Mouse (Mus musculus): ENCODE data around the gene Gm20721.
"Not testable (repeated sequence)": the region's sequence is repeated elsewhere in the genome, so short reads cannot be mapped to it uniquely, and the experiment has no call there.

Gene Gm20721

GRCm38 (mm10) chr2:174329663-174330615 is 16.6 kb downstream of the Gm20721 start:
- DNase-seq: peak; percentile 80

DNA sequence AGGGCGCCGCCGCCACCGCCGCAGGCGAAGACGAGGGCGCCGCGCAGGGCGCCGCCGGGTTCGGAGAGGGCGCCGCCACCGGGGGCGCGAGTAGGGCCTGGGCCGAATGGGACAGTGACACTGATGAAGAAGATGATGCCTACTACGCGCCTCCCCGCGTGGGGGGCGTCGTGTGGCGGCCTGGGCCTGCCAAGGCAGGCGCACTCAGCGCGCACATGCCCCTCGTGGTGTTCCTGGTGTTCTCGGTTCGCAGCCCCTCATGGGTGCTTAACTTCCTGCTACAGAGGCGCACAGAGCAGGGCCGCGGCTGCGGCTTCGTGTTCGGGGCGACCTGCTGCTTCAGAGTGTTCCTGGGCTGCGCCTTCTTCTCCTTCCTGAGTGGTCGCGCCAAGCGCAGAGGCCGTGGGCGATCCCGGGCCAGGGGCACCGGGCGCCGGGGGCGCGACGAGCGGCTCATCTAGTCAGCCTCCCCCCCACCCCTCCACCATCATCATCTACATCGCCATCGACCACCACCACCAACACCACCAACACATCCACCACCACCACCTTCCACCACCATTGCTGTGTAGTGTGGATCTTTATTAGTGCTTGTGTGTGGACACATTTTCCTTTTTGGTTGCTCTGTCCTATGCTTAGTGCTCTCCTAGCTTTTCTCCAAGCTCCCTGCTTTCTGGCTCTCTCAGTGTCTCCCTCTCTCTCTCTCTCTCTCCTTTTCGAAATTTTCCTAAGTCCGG is 17.4 kb downstream of the Gm20721 start:
- peak; percentile 67 for DNase-seq

DNA sequence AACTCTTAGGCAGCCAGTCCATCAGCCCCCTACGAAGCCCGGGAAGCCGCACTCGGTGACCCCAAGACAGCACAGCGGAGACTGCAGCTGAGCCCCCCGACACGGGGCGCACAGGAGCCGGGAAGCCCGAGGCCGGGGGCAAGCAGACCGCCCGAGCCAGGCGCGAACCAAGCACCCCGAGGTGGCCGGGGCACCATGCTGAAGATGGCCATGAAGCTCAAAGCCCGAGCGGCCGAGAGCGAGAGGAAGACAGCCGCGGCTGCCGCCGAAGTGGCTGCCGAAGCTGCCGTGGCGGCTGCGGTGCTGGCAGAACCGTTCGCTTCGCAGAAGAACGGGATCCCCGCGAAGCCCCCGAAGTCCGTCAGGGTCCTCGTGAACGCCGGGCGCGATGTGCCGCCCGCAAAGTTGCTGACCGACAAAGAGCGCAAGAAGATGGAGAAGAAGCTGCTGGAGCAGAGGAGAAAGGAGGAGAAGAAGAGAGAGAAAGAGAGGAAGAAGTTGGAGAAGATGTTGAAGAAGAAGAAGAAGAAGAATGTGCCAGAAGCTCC is 18.1 kb downstream of the Gm20721 start:
- peak; percentile 45 for DNase-seq

- DNase-seq: peak; percentile 83
Measured at GRCm38 (mm10) chr2:174327295-174327981, 19.1 kb downstream of the Gm20721 start.

GRCm38 (mm10) chr2:174326481-174326880 is 20.0 kb downstream of the Gm20721 start:
- no peak for DNase-seq

- no peak for DNase-seq
Measured at GRCm38 (mm10) chr2:174325989-174326388, 20.5 kb downstream of the Gm20721 start.

- DNase-seq: no peak
Measured at GRCm38 (mm10) chr2:174316661-174317060, 29.9 kb downstream of the Gm20721 start.

- not testable (repeated sequence) for DNase-seq
Measured at GRCm38 (mm10) chr2:174315445-174315844, 31.1 kb downstream of the Gm20721 start.

- DNase-seq: no peak
Measured at GRCm38 (mm10) chr2:174312661-174313060, 33.9 kb downstream of the Gm20721 start.

DNA sequence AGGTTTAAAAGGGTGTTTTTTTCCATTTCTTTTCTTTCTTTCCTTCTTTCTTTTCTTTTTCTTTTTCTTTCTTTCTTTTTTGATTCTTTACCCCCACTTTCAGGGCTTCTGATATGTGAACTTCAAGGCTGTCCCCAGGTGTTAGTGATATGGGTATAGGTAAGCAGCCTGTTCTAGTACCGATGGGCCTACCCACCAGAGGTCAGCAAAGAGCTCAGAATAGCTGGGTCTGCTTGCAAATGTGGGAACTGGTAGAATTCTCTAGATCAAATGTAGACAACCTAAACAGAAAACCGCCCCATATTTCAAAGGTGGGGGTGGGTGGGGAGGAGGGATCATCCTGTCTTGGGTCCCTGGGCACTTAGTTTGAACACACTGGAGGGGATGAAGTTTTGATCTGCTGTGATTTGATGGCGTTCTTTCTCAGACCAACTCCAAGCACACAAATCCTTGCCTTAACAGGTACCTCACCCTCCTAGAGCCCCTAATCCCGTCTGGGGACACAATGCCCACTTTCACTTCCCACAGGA is 34.3 kb downstream of the Gm20721 start:
- peak; percentile 61 for DNase-seq

DNA sequence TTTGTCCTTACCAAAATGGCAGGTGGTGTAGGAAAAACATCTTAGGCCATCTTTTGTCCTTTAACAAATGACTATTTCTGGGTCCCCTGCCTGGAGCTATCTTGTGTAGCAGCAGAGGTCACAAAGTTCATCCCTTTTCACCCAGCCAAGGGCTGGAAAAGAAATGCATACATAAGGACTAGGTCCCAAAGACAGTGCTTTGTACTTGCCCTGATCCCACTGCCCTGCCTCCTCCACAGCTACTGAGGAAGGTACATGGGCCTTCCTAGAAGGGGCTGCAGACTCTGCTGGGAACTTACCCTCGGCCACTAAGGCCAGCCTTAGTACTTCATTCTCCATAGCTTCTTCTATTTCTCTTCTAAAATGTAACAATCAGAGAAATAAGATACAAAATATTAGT is 34.9 kb downstream of the Gm20721 start:
- DNase-seq: no peak

DNA sequence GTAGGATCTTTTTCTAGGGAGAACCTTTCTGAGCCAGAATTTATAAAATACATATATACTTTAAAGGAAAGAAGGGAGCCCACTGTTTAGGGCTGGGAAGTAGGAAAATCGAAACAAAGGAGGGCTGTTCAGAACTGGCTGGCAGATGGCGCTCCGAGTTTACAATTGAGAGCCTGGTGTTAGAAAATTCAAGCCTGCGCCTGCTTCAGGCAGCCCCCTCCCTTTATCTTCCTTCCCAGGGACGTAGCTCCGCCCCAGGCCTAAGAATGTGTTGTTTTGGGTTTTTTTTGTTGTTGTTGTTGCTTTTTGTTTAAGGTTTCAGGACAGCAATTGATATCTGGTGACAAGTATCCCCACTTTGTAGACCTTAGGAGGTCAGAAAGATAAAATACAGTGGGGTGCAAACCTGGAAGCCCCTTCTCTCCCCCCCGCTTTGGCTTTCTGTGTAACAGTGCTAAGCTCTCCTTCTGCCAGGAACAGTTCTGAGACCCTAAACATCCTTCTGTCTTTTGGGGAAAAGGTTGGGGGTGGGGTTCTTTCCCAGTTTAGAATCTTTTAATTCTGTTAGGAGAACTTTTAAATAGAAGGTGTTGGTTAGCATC is 35.5 kb downstream of the Gm20721 start:
- no peak for DNase-seq

GRCm38 (mm10) chr2:174307903-174308302 is 38.6 kb downstream of the Gm20721 start:
- no peak for DNase-seq

- no peak for DNase-seq
Measured at GRCm38 (mm10) chr2:174305646-174306045, 40.9 kb downstream of the Gm20721 start.

DNA sequence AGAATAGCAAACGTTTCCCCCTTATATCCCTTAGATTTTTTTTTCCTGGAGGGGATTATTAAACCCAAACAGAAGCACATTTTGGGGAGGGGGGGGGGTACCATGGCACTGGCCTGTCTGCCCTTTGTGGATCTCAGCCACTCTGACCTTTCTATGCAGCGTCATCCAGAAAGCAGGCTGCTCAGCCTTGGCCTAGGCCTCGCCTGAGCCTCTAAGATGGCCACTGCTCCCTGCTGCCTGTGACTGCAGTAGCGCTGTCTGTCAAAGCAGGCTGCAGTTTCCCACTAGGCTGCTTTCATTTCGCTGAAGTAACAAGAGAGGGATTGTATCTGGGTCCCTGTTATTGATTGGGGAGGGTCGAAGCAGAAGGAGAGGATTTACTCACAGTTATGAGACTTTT is 44.0 kb downstream of the Gm20721 start:
- DNase-seq: no peak

DNA sequence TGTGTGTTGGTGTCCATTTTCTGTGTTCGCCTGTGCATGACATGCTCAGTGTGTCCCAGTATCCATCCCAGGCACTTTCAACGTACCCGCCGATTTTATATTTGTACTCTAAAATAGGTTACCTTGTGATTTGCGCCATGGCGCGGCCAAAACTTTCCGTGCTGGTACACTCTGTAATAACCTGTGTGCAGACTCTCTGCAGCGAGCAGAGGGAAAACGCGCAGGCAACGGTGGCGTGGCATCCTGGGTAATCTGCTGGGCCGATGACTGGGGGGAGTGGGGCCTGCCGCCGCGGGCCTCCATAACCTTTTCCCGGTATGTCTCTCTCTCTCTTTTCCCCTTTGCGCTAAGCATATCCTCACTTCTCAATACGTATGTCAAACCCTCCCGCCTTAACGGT is 45.8 kb downstream of the Gm20721 start:
- no peak for DNase-seq

- DNase-seq: no peak
Measured at GRCm38 (mm10) chr2:174300186-174300585, 46.3 kb downstream of the Gm20721 start.

- no peak for DNase-seq
Measured at GRCm38 (mm10) chr2:174299771-174300160, 46.7 kb downstream of the Gm20721 start.

GRCm38 (mm10) chr2:174299091-174299770 is 47.3 kb downstream of the Gm20721 start:
- DNase-seq: no peak

DNA sequence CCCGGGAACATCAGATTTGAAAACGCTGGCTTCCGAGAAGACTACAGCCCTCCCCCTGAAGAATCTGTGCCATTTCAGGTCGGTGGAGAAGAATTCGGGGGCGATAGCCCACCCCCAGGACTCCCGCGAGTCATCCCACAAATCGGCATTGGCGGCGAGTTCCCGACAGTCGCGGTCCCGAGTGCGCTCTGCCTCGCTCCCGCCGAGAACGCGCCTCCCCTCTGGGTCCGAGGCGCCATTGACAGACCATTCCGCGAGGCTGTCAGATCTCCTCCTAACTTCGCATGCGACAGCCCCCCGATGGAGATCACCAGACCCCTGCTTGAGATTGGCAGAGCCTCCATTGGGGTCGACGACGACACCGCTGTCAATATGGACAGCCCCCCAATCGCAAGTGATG is 48.0 kb downstream of the Gm20721 start:
- DNase-seq: no peak

- no peak for DNase-seq
Measured at GRCm38 (mm10) chr2:174297851-174298250, 48.7 kb downstream of the Gm20721 start.

GRCm38 (mm10) chr2:174297086-174297571 is 49.4 kb downstream of the Gm20721 start:
- no peak for DNase-seq
